Mouse (Mus musculus): ENCODE results near the gene Tmem189. TPM values are rescaled to one million over a fixed set of nuclear protein-coding genes. Genes with fewer than 3 reads are reported as not detected.

Gene Tmem189
- polyA plus RNA-seq, 1 experiment from 2014 or later, result 31.5 TPM

DNA sequence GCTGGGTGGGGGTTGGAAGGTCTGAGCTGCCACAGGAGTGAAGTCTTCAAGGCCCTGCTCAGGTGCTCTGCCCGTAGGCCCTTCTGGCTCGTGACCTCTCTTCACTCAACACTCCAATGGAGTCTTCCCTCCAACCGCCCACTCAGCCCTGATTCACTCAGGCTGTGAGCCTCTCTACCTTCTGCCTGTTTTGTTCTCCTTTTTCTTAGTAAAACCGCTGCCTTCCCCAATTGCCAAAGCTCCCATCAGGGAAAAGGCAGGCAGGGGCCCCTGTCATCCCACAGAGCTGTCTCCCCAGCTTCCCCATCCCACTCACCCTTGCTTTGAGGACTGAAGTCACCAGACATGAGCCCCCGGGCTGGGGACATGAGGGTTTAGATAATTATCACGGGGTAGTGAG is 25.4 kb upstream of the Tmem189 start:
- no peak overlapping the region for H3K27ac ChIP-seq (replicated peaks)
- H3K36me3 ChIP-seq, result no peaks in the 10 kb centered on the region
- no peak for ATAC-seq (replicated peaks)
- H3K4me2 ChIP-seq (replicated peaks), result no peak overlapping the region
- no peaks in the 10 kb centered on the region for H3K4me1 ChIP-seq
- H3K27me3 ChIP-seq, result no peaks in the 10 kb centered on the region
- H3K4me3 ChIP-seq, result no peak overlapping the region
- WGBS, result 77% methylated on average over 6 of the region's 6 CpGs
- H3K9me3 ChIP-seq, result no peaks in the 10 kb centered on the region
- H3K9ac ChIP-seq (replicated peaks), result no peak overlapping the region

DNA sequence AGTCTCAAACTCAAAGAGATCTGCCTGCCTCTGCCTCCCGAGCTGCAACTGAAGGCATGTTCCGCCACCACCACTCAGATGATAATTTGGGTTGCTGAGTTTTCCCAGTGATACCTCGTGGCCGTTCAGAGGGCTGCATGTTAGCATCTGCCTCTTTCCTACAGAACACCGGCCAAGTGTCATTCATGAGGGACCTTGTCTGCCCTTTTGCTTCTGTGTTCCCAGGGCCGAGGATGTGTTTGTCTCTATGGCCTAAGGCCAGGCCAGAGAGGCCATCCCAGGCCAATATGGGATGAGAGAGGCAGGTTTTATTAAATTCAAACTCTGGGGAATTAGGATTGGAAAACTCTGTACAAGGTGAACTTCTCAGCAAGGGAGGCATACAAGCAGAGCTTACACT is 24.7 kb upstream of the Tmem189 start:
- Histone ChIP-seq H3K36me3 (no peaks in the 10 kb centered on the region), H3K27ac (replicated peaks) (no peak overlapping the region), H3K4me2 (replicated peaks) (no peak overlapping the region), H3K4me1 (no peaks in the 10 kb centered on the region), H3K9ac (replicated peaks) (no peak overlapping the region), H3K9me3 (no peaks in the 10 kb centered on the region), H3K4me3 (no peak overlapping the region), H3K27me3 (no peaks in the 10 kb centered on the region)
- ATAC-seq (replicated peaks), result no peak
- 93% methylated on average over 6 of the region's 6 CpGs for WGBS

- WGBS, result 85% methylated on average over 15 of the region's 23 CpGs
- H3K9ac ChIP-seq (replicated peaks), result no peak overlapping the region
- no peak overlapping the region for H3K4me2 ChIP-seq (replicated peaks)
- H3K4me1 ChIP-seq, result no peaks in the 10 kb centered on the region
- no peaks in the 10 kb centered on the region for H3K36me3 ChIP-seq
- H3K4me3 ChIP-seq, result no peak overlapping the region
- ATAC-seq (replicated peaks), result no peak
- no peaks in the 10 kb centered on the region for H3K9me3 ChIP-seq
- H3K27me3 ChIP-seq, result no peaks in the 10 kb centered on the region
- H3K27ac ChIP-seq (replicated peaks), result no peak overlapping the region
Measured at GRCm38 (mm10) chr2:167712872-167713821, 23.5 kb upstream of the Tmem189 start.

DNA sequence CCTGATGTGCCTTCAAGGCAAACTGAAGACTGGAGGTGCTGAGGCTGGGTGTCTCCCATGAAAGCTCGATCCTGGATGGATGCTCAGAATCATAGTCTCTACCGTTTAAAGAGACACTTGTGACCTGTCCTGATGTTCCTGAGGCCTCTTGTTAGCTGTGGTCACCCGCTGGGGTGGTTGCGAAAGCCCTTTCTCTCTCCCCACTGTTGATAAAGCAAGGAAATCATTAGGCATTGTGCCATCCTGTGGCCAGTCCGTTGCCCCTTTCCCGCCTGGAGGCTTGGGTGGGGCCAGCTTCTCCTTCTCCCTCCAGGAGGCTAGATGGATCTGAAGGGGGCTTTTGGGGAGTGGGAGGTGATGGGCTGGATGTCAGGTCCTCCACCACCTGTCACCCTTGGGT is 21.0 kb upstream of the Tmem189 start:
- Histone ChIP-seq H3K4me2 (replicated peaks) (no peak overlapping the region), H3K4me1 (no peaks in the 10 kb centered on the region), H3K36me3 (no peaks in the 10 kb centered on the region), H3K27ac (replicated peaks) (no peak overlapping the region), H3K9me3 (no peaks in the 10 kb centered on the region), H3K27me3 (no peaks in the 10 kb centered on the region), H3K9ac (replicated peaks) (no peak overlapping the region), H3K4me3 (no peak overlapping the region)
- WGBS, result 57% methylated on average over 6 of the region's 6 CpGs
- no peak for ATAC-seq (replicated peaks)

DNA sequence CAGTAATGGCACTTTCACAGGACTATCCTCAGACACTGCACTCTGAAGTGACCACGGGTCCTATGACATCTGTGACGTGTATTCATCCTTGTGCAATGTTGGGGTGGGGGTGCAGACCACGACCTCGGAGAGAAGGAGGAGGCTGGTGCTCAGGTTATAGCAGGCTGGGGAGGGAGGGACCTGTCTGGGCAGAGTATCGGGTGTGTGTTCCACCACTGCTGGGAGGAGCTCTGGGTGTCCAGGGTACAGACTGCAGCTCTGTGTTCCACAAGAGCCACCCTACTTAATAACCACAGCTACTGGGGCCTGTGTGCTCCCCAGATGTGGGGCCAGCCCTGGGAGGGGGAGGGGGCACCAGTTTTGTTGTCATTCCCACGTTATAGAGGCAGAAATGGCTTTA is 20.3 kb upstream of the Tmem189 start:
- ATAC-seq (replicated peaks), result no peak
- no peaks in the 10 kb centered on the region for H3K36me3 ChIP-seq
- no peak overlapping the region for H3K9ac ChIP-seq (replicated peaks)
- no peak overlapping the region for H3K27ac ChIP-seq (replicated peaks)
- H3K4me2 ChIP-seq (replicated peaks), result no peak overlapping the region
- H3K4me1 ChIP-seq, result no peaks in the 10 kb centered on the region
- no peaks in the 10 kb centered on the region for H3K9me3 ChIP-seq
- no peaks in the 10 kb centered on the region for H3K27me3 ChIP-seq
- 68% methylated on average over 6 of the region's 6 CpGs for WGBS
- H3K4me3 ChIP-seq, result no peak overlapping the region

- H3K9ac ChIP-seq (replicated peaks), result no peak overlapping the region
- no peak overlapping the region for H3K4me2 ChIP-seq (replicated peaks)
- WGBS, result 68% methylated on average over 15 of the region's 15 CpGs
- H3K4me3 ChIP-seq, result no peak overlapping the region
- no peak for ATAC-seq (replicated peaks)
- no peaks in the 10 kb centered on the region for H3K36me3 ChIP-seq
- no peaks in the 10 kb centered on the region for H3K4me1 ChIP-seq
- H3K9me3 ChIP-seq, result no peaks in the 10 kb centered on the region
- H3K27ac ChIP-seq (replicated peaks), result no peak overlapping the region
- no peaks in the 10 kb centered on the region for H3K27me3 ChIP-seq
Measured at GRCm38 (mm10) chr2:167708373-167708772, 18.8 kb upstream of the Tmem189 start.

DNA sequence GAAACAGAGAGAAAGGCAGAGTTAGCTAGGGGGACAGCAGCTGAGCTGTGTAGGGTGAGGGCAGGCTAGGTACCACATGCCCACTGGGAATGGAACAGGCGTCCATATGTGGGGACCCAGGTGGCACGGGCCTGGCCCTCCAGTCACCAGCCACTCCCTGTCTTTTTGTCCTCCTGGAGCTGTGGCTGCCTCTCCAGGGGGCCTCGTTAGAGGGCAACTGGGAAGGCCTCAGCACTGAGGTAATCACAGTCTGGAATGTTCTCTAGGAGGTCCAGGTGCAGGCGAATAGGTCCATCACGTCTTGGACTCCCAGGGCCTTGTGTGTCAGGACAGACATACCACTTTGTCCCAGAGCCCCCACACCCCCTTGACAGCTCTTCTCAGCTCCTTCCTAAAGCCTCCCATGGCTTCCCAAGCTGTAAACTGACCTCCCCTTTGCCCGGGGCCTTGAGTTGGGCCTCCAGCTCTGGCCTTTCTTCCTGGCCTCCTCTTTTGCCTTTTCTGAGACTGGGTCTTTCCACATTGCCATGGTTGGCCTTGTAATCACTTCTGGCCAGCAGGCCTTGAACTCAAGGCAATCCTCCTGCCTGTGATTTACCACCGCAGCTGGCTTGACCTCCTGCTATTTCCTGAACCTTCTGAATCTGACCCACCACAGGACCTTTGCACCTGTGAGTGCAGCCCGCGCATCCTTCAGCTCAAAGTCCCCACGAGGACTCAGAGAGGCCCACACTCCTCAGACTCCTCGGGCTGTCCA is 16.7 kb upstream of the Tmem189 start:
- Histone ChIP-seq H3K36me3 (no peaks in the 10 kb centered on the region), H3K4me2 (replicated peaks) (no peak overlapping the region), H3K27ac (replicated peaks) (no peak overlapping the region), H3K9ac (replicated peaks) (no peak overlapping the region), H3K4me1 (no peaks in the 10 kb centered on the region), H3K4me3 (no peak overlapping the region), H3K9me3 (no peaks in the 10 kb centered on the region), H3K27me3 (no peaks in the 10 kb centered on the region)
- 64% methylated on average over 11 of the region's 11 CpGs for WGBS
- no peak for ATAC-seq (replicated peaks)

- Histone ChIP-seq H3K4me1 (no peaks in the 10 kb centered on the region), H3K27ac (replicated peaks) (no peak overlapping the region), H3K9ac (replicated peaks) (no peak overlapping the region), H3K4me2 (replicated peaks) (no peak overlapping the region), H3K27me3 (no peaks in the 10 kb centered on the region), H3K9me3 (no peaks in the 10 kb centered on the region), H3K4me3 (no peak overlapping the region), H3K36me3 (no peaks in the 10 kb centered on the region)
- 93% methylated on average over 4 of the region's 4 CpGs for WGBS
- ATAC-seq (replicated peaks), result no peak
Measured at GRCm38 (mm10) chr2:167704409-167704808, 14.8 kb upstream of the Tmem189 start.

- H3K9ac ChIP-seq (replicated peaks), result no peak overlapping the region
- no peak overlapping the region for H3K27ac ChIP-seq (replicated peaks)
- no peaks in the 10 kb centered on the region for H3K27me3 ChIP-seq
- H3K36me3 ChIP-seq, result no peaks in the 10 kb centered on the region
- no peak for ATAC-seq (replicated peaks)
- H3K4me2 ChIP-seq (replicated peaks), result no peak overlapping the region
- no peaks in the 10 kb centered on the region for H3K9me3 ChIP-seq
- WGBS, result 73% methylated on average over 6 of the region's 6 CpGs
- H3K4me3 ChIP-seq, result no peak overlapping the region
- H3K4me1 ChIP-seq, result no peaks in the 10 kb centered on the region
Measured at GRCm38 (mm10) chr2:167702126-167702525, 12.5 kb upstream of the Tmem189 start.

- no peak for ATAC-seq (replicated peaks)
- Histone ChIP-seq H3K4me2 (replicated peaks) (no peak overlapping the region), H3K4me3 (no peak overlapping the region), H3K9ac (replicated peaks) (no peak overlapping the region), H3K27me3 (no peaks in the 10 kb centered on the region), H3K4me1 (no peaks in the 10 kb centered on the region), H3K27ac (replicated peaks) (no peak overlapping the region), H3K9me3 (no peaks in the 10 kb centered on the region), H3K36me3 (no peaks in the 10 kb centered on the region)
- WGBS, result 72% methylated on average over 5 of the region's 5 CpGs
Measured at GRCm38 (mm10) chr2:167701472-167701871, 11.8 kb upstream of the Tmem189 start.

- 77% methylated on average over 5 of the region's 5 CpGs for WGBS
- H3K27ac ChIP-seq (replicated peaks), result no peak overlapping the region
- no peak for ATAC-seq (replicated peaks)
Measured at GRCm38 (mm10) chr2:167700018-167700417, 10.4 kb upstream of the Tmem189 start.

GRCm38 (mm10) chr2:167697902-167698301 is 8.3 kb upstream of the Tmem189 start:
- ATAC-seq (replicated peaks), result no peak
- Histone ChIP-seq H3K4me3 (no peak overlapping the region), H3K4me2 (replicated peaks) (no peak overlapping the region), H3K27me3 (no peaks in the 10 kb centered on the region), H3K9me3 (no peaks in the 10 kb centered on the region), H3K36me3 (no peaks in the 10 kb centered on the region), H3K27ac (replicated peaks) (no peak overlapping the region), H3K9ac (replicated peaks) (no peak overlapping the region), H3K4me1 (no peaks in the 10 kb centered on the region)
- WGBS, result 49% methylated on average over 5 of the region's 5 CpGs

More at GRCm38 (mm10) chr2:167700018-167700417, 10.4 kb upstream of the Tmem189 start:
- Histone ChIP-seq H3K4me3 (no peak overlapping the region), H3K9ac (replicated peaks) (no peak overlapping the region), H3K36me3 (no peaks in the 10 kb centered on the region), H3K9me3 (no peaks in the 10 kb centered on the region), H3K4me2 (replicated peaks) (no peak overlapping the region), H3K27me3 (no peaks in the 10 kb centered on the region), H3K4me1 (no peaks in the 10 kb centered on the region)

Measured in forebrain, embryonic 15.5 days (tissue).